Mouse (Mus musculus) megakaryocyte, embryonic 14.5 days (primary cell): Measurements from ENCODE around the gene 3110082I17Rik. TPM values are rescaled to one million over a fixed set of nuclear protein-coding genes. Genes with fewer than 3 reads are reported as not detected.

Experiments used
- H3K27me3 ChIP-seq: replicated peaks from 2 replicates; pipeline ENCODE3; 2012; ENCODE audit warnings: inconsistent platforms
- H3K36me3 ChIP-seq: replicated peaks from 2 replicates; pipeline ENCODE3; 2012; ENCODE audit warnings: low read length, inconsistent platforms, mixed read lengths
- H3K4me1 ChIP-seq: 2 replicates; pipeline ENCODE4 v1.6.1; 2012; ENCODE audit warnings: inconsistent platforms
- H3K4me3 ChIP-seq: replicated peaks from 2 replicates; pipeline ENCODE3; 2012; ENCODE audit warnings: moderate library complexity, mild to moderate bottlenecking, inconsistent platforms
- H3K9me3 ChIP-seq: 2 replicates; pipeline ENCODE4 v1.6.1; 2012; ENCODE audit warnings: inconsistent platforms
- FLI1 ChIP-seq: IDR thresholded peaks from 2 replicates; pipeline ENCODE4 v1.6.1; 2012; ENCODE audit warnings: low read length, inconsistent platforms, mixed read lengths
- GATA1 ChIP-seq: IDR thresholded peaks from 3 replicates; pipeline ENCODE4 v1.6.1; 2012; ENCODE audit warnings: mixed read lengths, low read length, inconsistent platforms, borderline replicate concordance
- polyA plus RNA-seq: library from polyadenylated mRNA; stranded (reverse); fragments of >175 nt; gene quantifications from 2 replicates; pipeline ENCODE4 v1.2.3, GENCODE M21; 2012; ENCODE audit warnings: low replicate concordance; ENCODE audit not compliant: insufficient read depth

Gene 3110082I17Rik
- polyA plus RNA-seq, 1 experiment = 41.2 TPM

DNA sequence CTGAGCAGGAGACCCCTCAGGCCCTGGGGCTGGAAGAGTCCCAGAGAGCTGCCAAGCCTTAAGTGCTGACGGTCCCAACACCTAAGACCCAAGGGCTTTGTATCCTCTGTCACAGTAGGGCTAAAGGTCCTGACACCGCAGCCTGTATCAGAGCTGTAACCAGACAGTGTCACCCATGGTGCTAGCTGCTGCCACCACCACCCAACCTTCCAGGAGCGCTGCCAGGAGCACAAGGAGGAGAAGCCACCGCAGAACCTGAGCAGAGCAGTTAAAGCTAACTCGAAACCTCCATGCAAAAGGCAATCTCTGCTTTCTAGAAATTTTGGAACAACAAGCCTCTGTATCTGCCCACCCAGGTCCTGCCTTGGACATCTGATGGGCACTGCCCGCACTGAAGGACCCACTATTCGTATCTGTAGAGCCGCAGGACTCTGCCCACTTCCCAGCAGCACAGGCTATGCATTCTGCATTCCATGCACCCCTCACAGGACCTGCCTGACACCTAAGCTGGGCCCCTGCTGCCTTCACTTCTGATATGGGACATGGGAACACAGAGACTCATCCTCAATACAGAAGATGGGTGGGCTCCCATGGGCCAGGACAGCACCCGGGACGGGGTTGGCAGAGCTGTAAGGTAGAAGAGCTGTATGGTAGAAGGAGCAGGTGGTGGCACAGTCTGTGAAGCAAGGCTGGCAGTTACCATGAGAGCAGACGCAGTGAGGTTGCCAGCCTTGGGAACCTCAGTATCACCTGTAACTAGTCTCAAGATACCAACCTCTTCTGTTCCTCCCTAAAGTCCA is 19.2 kb downstream of the 3110082I17Rik start:
- H3K9me3 ChIP-seq = no peaks in the 10 kb centered on the region

DNA sequence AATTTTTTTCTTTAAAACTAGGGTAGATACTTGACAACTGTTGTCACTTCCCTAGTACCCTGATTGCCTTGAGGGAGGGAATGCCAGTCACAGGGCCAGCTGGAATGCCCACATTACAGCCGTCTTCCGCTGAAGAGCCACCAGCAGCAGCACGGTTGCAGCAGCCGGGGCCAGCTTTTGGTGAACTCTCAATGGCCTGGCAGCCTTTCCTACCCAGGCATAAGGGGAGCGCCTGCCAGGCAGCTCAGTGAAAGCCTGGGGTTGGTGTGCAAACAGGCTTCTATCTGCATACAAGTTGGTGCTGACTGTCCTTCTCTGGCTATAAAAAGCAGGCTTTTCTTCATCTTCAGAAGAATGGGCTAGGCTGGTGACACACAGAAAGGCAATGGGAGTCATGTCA is 19.9 kb downstream of the 3110082I17Rik start:
- H3K9me3 ChIP-seq = no peaks in the 10 kb centered on the region
- H3K36me3 ChIP-seq = peaks cover 13% of the 10 kb centered on the region
- peaks cover 41% of the 10 kb centered on the region for H3K4me1 ChIP-seq
- TF ChIP-seq GATA1 (no peak), FLI1 (no peak)
- no peaks in the 10 kb centered on the region for H3K27me3 ChIP-seq
- H3K4me3 ChIP-seq = no peak overlapping the region

More for the DNA sequence above, 19.2 kb downstream of the 3110082I17Rik start:
- no peaks in the 10 kb centered on the region for H3K27me3 ChIP-seq
- TF ChIP-seq GATA1 (no peak), FLI1 (no peak)
- H3K4me1 ChIP-seq = peaks cover 48% of the 10 kb centered on the region
- no peak overlapping the region for H3K4me3 ChIP-seq
- H3K36me3 ChIP-seq = peaks cover 13% of the 10 kb centered on the region

DNA sequence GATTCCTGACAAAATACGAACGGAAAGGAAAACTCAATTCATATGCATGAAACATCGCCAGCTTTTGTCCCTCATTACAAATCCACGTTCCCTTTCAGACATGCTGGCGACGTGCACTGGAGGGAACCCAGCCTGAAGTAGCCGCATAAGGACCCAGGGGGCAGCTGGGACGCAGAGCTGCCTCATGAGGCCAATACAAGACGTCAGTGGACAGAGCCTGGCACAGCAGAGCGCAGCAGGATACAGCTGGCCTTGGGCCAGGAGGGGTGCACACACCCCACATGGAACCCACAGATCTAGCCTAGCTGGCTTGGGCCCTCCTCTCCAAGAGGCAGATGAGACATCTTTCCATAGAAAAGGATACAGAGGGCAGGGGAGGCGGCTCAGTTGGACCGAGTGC is 21.9 kb downstream of the 3110082I17Rik start:
- TF ChIP-seq FLI1 (no peak), GATA1 (no peak)
- H3K4me1 ChIP-seq = peaks cover 51% of the 10 kb centered on the region
- H3K27me3 ChIP-seq = no peaks in the 10 kb centered on the region
- peaks cover 14% of the 10 kb centered on the region for H3K36me3 ChIP-seq
- no peaks in the 10 kb centered on the region for H3K9me3 ChIP-seq
- H3K4me3 ChIP-seq = no peak overlapping the region

DNA sequence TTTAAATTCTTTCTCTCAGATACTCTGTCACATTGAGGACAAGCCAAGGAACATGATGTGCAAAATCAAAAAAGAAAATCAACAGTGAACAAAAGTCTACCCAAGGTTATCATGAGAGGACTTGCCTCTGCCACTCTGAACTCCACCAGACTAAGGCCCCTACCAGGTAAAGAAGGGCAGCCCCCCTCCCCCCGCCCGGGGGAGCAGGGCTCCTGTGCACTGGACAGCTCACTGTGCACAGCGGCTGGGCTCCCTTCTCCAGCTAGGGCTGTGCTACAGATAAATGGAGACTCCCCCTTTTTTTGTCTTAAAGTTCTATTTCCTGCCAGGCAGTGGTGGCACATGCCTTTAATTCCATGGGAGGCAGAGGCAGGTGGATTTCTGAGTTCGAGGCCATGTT is 22.6 kb downstream of the 3110082I17Rik start:
- Histone ChIP-seq H3K4me1 (peaks cover 56% of the 10 kb centered on the region), H3K4me3 (no peak overlapping the region), H3K36me3 (peaks cover 16% of the 10 kb centered on the region), H3K27me3 (no peaks in the 10 kb centered on the region), H3K9me3 (no peaks in the 10 kb centered on the region)
- TF ChIP-seq GATA1 = no peak
- TF ChIP-seq FLI1 = no peak

DNA sequence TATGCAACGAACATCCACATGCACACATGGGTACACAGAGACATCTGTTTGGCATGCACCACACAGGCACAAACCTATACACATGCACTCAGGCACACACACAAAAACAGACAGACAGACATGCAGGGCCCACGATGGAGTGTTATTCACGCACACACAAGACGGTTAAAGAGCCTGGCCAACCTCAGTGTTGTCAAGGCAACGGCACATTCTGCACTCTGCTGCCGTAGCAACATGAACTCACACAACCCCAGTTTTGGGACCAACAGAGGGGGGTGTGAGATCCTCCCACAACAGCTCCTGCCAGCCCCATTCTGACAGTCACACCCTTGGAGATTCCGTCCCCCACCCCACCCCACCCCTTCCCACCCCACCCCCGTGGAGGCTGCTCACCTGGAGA is 25.4 kb downstream of the 3110082I17Rik start:
- H3K4me1 ChIP-seq = peaks cover 58% of the 10 kb centered on the region
- H3K9me3 ChIP-seq = no peaks in the 10 kb centered on the region
- H3K36me3 ChIP-seq = peaks cover 7% of the 10 kb centered on the region
- H3K27me3 ChIP-seq = no peaks in the 10 kb centered on the region
- TF ChIP-seq FLI1 (no peak), GATA1 (no peak)
- no peak overlapping the region for H3K4me3 ChIP-seq

DNA sequence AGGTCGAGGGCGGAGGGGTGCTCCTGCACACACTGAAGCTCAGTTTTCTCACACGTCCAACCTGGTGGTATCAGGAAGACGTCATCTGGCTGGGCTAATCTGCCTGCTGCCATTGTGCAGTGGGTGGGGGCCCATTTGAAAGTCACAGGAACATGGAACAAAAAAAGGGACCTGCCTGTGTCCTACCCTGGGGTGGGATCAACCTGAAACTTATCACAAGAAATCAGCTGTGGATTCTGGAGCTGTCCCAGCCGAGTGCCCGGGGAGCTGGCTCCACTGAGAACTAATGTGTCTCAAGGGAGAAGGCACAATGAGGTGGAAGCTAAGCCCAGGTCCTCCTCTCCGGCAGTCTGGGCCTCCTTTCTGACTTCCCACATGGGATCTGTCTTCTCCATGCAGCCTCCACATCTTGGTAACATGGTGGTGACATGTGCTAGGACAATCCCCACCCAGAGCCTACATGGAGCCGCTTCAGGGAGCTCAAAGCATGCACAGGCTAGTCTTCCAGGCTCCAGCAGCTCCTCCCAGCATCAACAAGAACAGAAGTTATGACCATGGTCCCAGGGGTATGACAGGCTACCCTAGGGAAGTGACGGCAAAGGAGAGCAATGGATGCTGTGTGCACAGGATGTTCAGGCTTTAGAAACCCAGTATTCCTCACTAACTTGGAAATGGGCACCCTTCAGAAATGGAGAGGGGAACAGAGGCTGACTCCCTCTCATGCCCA is 26.3 kb downstream of the 3110082I17Rik start:
- H3K36me3 ChIP-seq = peaks cover 7% of the 10 kb centered on the region
- no peaks in the 10 kb centered on the region for H3K27me3 ChIP-seq
- H3K4me3 ChIP-seq = no peak overlapping the region
- H3K4me1 ChIP-seq = peaks cover 57% of the 10 kb centered on the region
- no peaks in the 10 kb centered on the region for H3K9me3 ChIP-seq
- no peak for TF ChIP-seq GATA1
- no peak for TF ChIP-seq FLI1

DNA sequence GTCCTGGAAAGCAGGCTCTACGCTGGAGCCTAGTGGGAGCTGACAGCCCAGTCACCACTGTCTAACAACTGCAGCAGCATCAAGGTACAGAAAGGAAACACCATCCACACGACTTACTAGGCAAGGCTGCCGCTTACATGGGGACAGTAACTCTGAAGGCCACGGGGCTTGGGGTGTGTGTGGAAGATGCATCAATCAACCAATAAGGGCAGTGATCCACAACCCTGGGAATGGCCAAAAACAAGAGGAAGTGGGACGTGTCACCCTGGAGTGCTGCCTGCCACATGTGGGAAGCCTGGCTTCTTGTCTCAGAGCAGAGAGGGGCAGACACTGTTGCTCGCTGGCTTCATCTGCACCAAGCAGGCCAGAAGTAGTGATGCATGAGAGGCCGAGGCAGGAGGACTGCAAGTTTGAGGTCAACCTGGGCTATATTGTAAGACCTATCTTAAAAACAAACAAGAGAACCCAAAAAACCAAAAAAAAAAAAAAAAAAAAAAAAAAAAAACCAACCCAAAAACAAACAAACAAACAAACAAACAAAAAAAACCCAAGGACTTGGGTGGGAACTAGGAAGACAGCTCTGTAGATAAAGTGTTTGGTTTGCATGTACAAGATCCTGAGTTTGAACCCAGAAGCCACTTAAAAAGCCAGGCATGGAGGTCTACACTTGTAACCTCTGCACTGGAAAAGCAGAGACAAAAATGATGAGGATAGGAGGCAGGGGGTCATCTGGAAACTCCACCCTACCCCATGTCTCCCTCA is 27.4 kb downstream of the 3110082I17Rik start:
- peaks cover 7% of the 10 kb centered on the region for H3K36me3 ChIP-seq
- H3K4me3 ChIP-seq = no peak overlapping the region
- H3K27me3 ChIP-seq = no peaks in the 10 kb centered on the region
- peaks cover 46% of the 10 kb centered on the region for H3K4me1 ChIP-seq
- H3K9me3 ChIP-seq = no peaks in the 10 kb centered on the region
- TF ChIP-seq FLI1 (no peak), GATA1 (no peak)

DNA sequence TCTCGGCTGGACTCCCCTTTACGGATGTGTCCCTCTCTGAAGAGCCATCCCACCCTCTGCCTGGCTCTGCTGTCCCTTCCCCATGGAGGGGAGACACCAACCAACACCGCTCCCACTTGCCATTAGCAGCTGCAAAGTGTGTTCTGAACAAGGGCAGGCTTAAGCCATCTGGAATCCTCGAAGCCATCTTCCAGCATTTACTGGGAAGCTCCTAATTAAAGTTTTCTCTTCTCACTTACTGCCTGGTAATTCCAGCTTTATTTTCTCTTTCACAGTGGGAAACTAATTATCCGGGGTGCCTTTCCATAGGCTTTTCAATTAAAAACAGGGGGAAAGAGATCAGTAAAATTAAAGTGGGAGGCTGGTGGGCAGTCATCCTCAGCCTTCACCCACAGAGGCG is 28.0 kb downstream of the 3110082I17Rik start:
- H3K9me3 ChIP-seq = no peaks in the 10 kb centered on the region
- no peak overlapping the region for H3K4me3 ChIP-seq
- peaks cover 7% of the 10 kb centered on the region for H3K36me3 ChIP-seq
- TF ChIP-seq FLI1 = no peak
- no peak for TF ChIP-seq GATA1
- H3K4me1 ChIP-seq = peaks cover 43% of the 10 kb centered on the region
- no peaks in the 10 kb centered on the region for H3K27me3 ChIP-seq

DNA sequence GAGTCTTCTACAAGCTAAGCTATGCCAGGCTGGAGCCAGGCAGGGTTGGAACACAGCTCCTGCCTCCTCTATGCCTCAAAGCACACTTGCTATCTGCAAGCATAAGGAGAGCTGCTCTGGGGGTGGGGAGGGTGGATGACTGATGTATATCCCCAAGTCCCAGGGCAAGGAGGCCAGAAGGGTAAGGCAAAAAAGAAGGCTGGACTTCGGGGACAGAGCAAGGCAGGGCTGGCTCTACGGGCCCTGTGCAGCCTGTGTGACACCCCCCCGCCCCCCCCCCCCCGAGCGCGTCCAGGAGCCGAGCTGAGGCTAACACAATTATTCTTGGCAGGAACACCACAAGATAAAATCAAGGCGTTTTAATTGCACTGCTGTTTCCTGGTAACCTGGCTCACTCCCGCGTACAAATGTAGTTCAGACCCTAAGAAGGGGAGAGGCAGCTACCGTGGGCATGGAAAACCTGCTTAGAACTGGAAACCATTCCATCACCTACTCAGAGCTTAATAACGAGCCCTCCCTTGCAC is 30.4 kb downstream of the 3110082I17Rik start:
- H3K27me3 ChIP-seq = no peaks in the 10 kb centered on the region

More for the DNA sequence above, 30.4 kb downstream of the 3110082I17Rik start:
- Histone ChIP-seq H3K9me3 (no peaks in the 10 kb centered on the region), H3K36me3 (peaks cover 14% of the 10 kb centered on the region), H3K4me3 (no peak overlapping the region), H3K4me1 (peaks cover 49% of the 10 kb centered on the region)
- TF ChIP-seq FLI1 (no peak), GATA1 (no peak)
